Mouse (Mus musculus) G1E-ER4 (cell line): Measurements from ENCODE around the gene Hnrnpm. TPM values are rescaled to one million over a fixed set of nuclear protein-coding genes. Genes with fewer than 3 reads are reported as not detected.

Experiments
- GATA1 ChIP-seq: IDR thresholded peaks from one replicate; pipeline ENCODE4 v1.8.0; 2012; ENCODE audit warnings: low read length, inconsistent platforms
- polyA plus RNA-seq: library from polyadenylated mRNA; stranded (reverse); fragments of >175 nt; gene quantifications from 2 replicates; pipeline ENCODE4 v1.2.3, GENCODE M21; 2012

The Hnrnpm gene
- polyA plus RNA-seq: 1,122 and 1,843 TPM in 2 replicates

DNA sequence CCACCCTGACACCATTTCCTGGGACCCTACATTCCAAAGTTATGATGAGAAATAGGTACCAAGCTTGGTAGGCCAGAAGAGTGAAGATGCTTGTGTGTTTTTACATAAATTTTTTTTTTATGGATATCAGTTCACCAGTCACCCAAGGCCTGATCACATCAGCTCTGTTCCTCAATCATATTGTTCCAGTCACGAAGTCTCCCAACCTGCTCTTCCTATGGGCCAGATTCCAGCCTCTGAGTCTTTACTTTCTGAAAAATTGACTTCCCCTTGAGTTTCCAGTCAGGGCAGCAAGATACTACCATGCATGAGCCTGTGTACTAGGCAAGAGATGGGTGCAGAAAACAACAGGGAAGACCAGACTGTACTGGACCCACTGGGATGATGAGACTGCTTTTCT is at the start of gene Hnrnpm:
TSS of gene Hnrnpm (minus strand) at position 101 of the 400 bp plus-strand sequence.
- no peak for TF ChIP-seq GATA1

- TF ChIP-seq GATA1: no peak
These were observed 42.6 kb upstream of the Hnrnpm start for GRCm38 (mm10) chr17:33729215-33729614.

DNA sequence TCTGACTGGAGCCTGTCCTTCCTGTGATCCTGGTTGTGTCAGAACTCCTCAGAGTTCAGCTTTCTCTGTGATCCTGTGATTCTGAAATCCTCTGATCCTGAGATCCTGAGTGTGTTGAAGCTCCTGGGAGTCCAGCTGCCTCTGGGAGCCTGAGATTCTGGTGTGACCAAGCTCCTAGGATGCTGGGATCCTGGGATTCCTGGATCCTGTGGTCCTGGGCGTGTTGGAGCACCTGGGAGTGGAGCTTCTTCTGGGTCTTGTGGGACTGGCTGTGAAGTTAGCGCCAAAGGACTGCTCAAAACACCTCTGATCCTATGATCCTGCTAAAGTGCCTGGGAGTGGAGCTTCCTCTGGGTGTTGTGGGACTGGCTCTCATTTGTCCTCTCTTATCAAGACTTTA is 41.7 kb upstream of the Hnrnpm start:
- TF ChIP-seq GATA1: no peak

GRCm38 (mm10) chr17:33719736-33720378 is 33.2 kb upstream of the Hnrnpm start:
- no peak for TF ChIP-seq GATA1

DNA sequence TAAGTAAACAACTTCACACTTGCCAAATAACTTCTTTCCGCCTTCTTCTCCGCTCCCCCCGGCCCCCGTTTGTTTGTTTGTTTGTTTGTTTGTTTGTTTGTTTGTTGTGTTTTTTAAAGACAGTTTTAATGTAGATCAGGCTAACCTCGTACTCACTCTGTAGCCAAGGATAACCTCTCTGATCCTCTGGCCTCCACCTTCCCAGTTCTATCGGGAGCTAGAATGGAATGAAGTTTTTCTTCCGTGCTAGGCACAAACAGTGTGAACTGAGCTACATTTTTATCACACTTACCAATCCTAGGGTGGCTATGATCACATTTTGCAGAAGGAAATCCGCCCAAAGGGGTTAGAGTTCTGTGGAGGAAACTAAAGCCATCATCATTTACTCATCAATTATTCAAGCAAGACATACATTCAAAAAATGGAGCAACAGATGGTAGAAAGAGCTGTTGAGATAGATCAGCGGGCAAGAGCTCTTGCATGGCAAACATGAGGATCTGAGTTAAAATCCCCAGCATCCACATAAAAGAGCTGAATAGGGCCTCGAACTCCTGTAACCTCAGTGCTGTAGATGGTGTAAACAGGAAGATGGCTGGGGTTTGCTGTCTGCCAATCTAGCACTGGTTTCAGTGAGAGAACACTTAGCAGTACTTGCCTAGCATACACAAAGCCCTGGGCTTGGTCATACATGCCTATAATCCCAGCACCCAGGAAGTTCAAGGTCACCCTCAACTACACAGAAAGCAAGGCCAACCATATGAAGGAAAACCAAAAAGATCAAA is 32.5 kb upstream of the Hnrnpm start:
- no peak for TF ChIP-seq GATA1

GRCm38 (mm10) chr17:33718384-33718881 is 31.8 kb upstream of the Hnrnpm start, which contains the start of gene March2:
TSS of gene March2 (minus strand) at chr17:33718670.
- TF ChIP-seq GATA1: no peak

DNA sequence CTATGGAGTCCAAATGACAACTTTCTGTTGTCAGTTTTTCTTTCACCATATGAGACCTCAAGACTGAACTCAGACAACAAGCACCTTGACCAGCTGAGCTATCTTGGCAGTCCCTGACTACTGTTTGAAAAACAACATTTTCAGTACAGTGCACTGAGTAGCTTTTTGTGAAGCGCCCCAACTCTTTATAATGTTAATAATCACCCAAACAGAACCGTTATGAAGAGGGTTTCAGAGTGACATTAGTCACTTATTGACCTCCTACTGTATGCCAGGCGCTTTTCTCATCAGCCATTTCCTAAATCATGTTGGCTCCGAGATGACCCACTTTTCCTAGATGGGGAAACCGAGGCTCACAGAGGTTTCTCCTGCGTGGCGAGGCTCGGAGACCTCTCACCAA is 31.3 kb upstream of the Hnrnpm start:
- TF ChIP-seq GATA1: no peak

GRCm38 (mm10) chr17:33717246-33717645 is 30.6 kb upstream of the Hnrnpm start:
- TF ChIP-seq GATA1: no peak

GRCm38 (mm10) chr17:33714779-33715178 is 28.1 kb upstream of the Hnrnpm start:
- TF ChIP-seq GATA1: no peak

DNA sequence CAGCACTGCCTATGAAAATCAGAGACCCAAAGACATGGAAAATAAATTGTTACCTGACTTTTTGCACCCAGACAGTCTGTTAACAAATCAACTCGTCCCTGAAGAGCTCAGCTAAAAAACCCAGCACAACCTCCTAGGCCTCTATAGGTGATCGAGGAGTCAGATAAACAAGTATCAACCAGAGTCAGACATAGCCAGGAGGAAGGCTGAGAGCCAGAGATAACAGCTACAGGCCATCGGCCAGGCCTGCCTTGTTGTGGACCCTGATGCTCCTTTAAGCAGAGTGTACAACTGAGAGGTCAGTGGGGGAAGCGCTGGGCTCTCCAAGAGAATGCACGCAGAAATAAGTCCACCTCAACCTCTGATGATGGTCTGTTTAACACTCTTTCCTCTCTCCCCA is 26.6 kb upstream of the Hnrnpm start:
- TF ChIP-seq GATA1: peak; percentile 97

- no peak for TF ChIP-seq GATA1
These were observed 23.2 kb upstream of the Hnrnpm start for GRCm38 (mm10) chr17:33709834-33710233.

DNA sequence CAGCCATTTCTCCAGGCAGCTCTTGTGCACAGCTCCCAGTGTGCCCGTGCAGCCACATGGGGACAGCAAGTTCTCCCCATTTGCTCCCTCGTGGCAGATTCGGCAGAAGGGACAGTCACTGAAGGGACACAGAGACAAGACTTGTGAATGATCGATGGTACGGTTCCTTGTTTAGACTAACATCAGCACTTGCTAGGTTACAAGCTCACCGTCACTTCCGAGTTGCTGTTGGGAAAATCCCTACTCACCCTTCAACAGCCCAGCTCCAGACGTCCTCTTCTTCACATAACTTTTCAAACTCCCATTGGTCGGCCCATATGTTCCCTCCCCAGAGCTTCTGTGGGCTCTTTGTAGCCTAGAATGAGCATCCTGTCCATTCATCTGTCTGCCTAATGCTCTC is 16.4 kb upstream of the Hnrnpm start:
- no peak for TF ChIP-seq GATA1

GRCm38 (mm10) chr17:33702178-33702577 is 15.5 kb upstream of the Hnrnpm start:
- no peak for TF ChIP-seq GATA1

GRCm38 (mm10) chr17:33695471-33695870 is 8.8 kb upstream of the Hnrnpm start:
- no peak for TF ChIP-seq GATA1

DNA sequence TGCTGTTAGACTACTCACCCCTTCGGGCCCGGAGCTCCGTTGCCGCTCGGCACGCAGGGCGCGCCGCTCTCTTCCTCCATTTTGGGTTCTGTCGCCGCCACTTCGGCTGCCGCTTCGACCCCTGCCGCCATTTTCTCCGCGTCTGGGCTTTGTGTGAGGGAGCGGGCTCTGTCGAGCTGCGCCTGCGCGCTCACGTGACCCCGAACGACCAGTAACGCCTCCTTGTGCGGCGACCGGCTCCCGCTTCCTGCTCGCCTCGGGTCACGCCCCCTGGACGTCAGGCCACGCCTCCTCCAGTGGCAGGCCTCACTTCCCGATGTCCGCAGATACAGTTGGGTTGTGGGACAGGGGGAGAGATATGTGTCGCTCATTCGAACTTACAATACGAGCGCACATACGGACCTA is 1.4 kb downstream of the Hnrnpm start:
- TF ChIP-seq GATA1: no peak

- no peak for TF ChIP-seq GATA1
These were observed 1.9 kb downstream of the Hnrnpm start for GRCm38 (mm10) chr17:33684671-33685231.
